Comparison of ENCODE assay signal across 1 mouse cellular context in the genomic region with DNA sequence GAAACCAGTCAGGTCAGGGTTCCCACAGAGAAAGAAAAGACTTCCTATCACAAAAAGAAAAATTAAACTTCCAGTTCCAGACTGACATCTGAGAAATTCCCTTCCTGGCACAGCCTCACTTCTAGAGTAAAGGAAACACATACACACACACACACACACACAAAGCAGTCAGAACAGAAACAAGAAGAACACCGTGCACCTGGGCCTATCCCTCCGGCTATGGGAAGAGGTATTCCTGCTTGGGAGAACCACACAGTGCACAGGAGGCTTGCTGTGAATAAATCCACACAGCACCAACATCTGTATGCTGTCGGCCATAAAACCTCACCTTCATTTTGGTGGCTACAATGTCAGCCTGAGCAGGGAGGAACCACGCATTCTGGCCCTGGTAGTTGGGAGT.
TF ChIP-seq lines count a peak whose summit lies in the region.

No protein-coding gene starts in this region.

TF ChIP-seq in CH12.LX, 34 proteins besides CTCF, POLR2A, EP300 and RAD21 (continued from another document):
- TF ChIP-seq MAX (IDR thresholded peaks at IDR 0.05; ENCODE audit: low read length): no peak
- no peak for TF ChIP-seq PAX5 (IDR thresholded peaks at IDR 0.05; ENCODE audit: low read length)
